Comparison of ENCODE assay signal across 8 mouse cellular contexts in the genomic region with DNA sequence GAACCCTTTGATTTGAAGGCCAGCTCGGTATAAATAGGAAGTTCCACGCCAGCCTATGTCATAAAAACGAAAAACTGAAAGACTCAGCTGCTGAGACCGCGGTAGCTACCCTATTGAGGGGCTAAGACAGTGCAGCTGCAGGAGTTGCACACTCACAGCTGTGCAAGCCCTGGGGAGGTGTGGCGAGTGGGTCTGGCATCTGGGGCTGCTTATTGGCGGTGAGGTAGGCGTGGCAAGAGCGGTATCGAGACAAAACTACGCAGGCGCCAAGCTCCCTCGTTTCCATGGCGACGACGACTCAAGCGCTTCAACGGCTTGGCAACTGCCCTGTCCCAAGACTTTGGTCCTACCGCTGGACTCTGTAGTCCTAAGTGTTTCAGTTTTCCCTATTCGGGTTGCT. TPM values are rescaled to one million over a fixed set of nuclear protein-coding genes. Genes with fewer than 3 reads are reported as not detected.
DNase-seq lines count a peak whose midpoint lies in the region; ATAC-seq lines count a peak whose summit lies in the region.

A gene (plus strand): TSS at position 273 of the 400 bp plus-strand sequence.

- H3K27me3 ChIP-seq in embryonic facial prominence, embryonic 13.5 days: 0 out of 2 replicates have a peak, but pooled peaks cover 7% of the 10 kb centered on the region
- H3K27me3 ChIP-seq in limb, embryonic 10.5 days (ENCODE audit: low read depth, poor library complexity, severe bottlenecking): peaks cover 32% of the 10 kb centered on the region
- H3K27me3 ChIP-seq in midbrain, embryonic 11.5 days (ENCODE audit: control insufficient read depth, insufficient read depth, low read length): peaks cover 19% of the 10 kb centered on the region

- H3K9me3 ChIP-seq in embryonic facial prominence, embryonic 13.5 days: no peaks in the 10 kb centered on the region
- H3K9me3 ChIP-seq in limb, embryonic 10.5 days (replicated peaks): no peaks in the 10 kb centered on the region
- no peaks in the 10 kb centered on the region for H3K9me3 ChIP-seq in midbrain, embryonic 11.5 days (ENCODE audit: control insufficient read depth, low read length)

- peak within 1 kb of the TSS; percentile 26 for H3K4me3 ChIP-seq in embryonic facial prominence, embryonic 13.5 days
- peak within 1 kb of the TSS; percentile 39 for H3K4me3 ChIP-seq in limb, embryonic 10.5 days
- peak within 1 kb of the TSS; percentile 15; the same call in 1 of the 2 replicates for H3K4me3 ChIP-seq in midbrain, embryonic 11.5 days (ENCODE audit: low read depth, low read length)

- H3K4me2 ChIP-seq in embryonic facial prominence, embryonic 13.5 days: peak within 1 kb of the TSS; percentile 56
- peak within 1 kb of the TSS; percentile 40 for H3K4me2 ChIP-seq in midbrain, embryonic 11.5 days

- peak; percentile 66 for ATAC-seq in embryonic facial prominence, embryonic 13.5 days (ENCODE audit: insufficient number of reproducible peaks, insufficient read depth, low FRiP score, low TSS enrichment, low read depth)
- peak; percentile 74 for ATAC-seq in midbrain, embryonic 11.5 days (ENCODE audit: low FRiP score)

- H3K27ac ChIP-seq in embryonic facial prominence, embryonic 13.5 days: peak within 1 kb of the TSS; percentile 69
- peak within 1 kb of the TSS; percentile 54; the same call in 1 of the 2 replicates for H3K27ac ChIP-seq in limb, embryonic 10.5 days
- H3K27ac ChIP-seq in midbrain, embryonic 11.5 days (ENCODE audit: low read depth, low read length): no peak within 1 kb of the TSS; the same call in 1 of the 2 replicates

- peaks cover 21% of the 10 kb centered on the region for H3K36me3 ChIP-seq in embryonic facial prominence, embryonic 13.5 days
- H3K36me3 ChIP-seq in limb, embryonic 10.5 days: peaks cover 24% of the 10 kb centered on the region
- H3K36me3 ChIP-seq in midbrain, embryonic 11.5 days (ENCODE audit: control insufficient read depth, insufficient read depth, low read length): peaks cover 9% of the 10 kb centered on the region

- peaks cover 53% of the 10 kb centered on the region for H3K4me1 ChIP-seq in embryonic facial prominence, embryonic 13.5 days
- H3K4me1 ChIP-seq in limb, embryonic 10.5 days: peaks cover 69% of the 10 kb centered on the region
- peaks cover 30% of the 10 kb centered on the region for H3K4me1 ChIP-seq in midbrain, embryonic 11.5 days (ENCODE audit: control insufficient read depth, insufficient read depth, low read length)

- H3K9ac ChIP-seq in embryonic facial prominence, embryonic 13.5 days: peak within 1 kb of the TSS; percentile 54
- H3K9ac ChIP-seq in midbrain, embryonic 11.5 days (ENCODE audit: low read length): 0 out of 2 replicates have a peak within 1 kb of the TSS, but pooled peaks have one; percentile 5

- 3% methylated on average over 20 of the region's 20 CpGs for WGBS in embryonic facial prominence, embryonic 13.5 days
- 5% methylated on average over 20 of the region's 20 CpGs for WGBS in limb, embryonic 10.5 days
- WGBS in midbrain, embryonic 11.5 days: 4% methylated on average over 20 of the region's 20 CpGs

- DNase-seq in cerebellum, adult 9-10 months: peak; percentile 51
- no peak for DNase-seq in cerebellum, adult 9-11 months
- DNase-seq in heart, adult 18-20 months: peak; percentile 89 to 93
- DNase-seq in kidney, adult 11 months: peak; percentile 97
- peak; percentile 95 for DNase-seq in limb, embryonic 10.5 days (ENCODE audit: low spot score)
- DNase-seq in midbrain, embryonic 11.5 days (ENCODE audit: low spot score, missing footprints): peak; percentile 98
- peak; percentile 85 for DNase-seq in skeletal muscle tissue, adult 2 months (ENCODE audit: low read depth, low spot score)

RNA-seq across cellular contexts. Expression of the gene that starts here (rescaled TPM):
- polyA plus RNA-seq in embryonic facial prominence, embryonic 13.5 days (2015; fragmentation: Nextera tagmentation; extraction: Ambion mirVana): 2.1 and 2.2 TPM in 2 replicates
- total RNA-seq in heart, adult 18-20 months (2021): under 1 TPM in 1 of 2 experiments, not detected in 1; 0.62 TPM
- polyA plus RNA-seq in limb, embryonic 10.5 days (2016; fragmentation: Nextera tagmentation; extraction: Ambion mirVana): 0.25 and 0.33 TPM in 2 replicates
- polyA plus RNA-seq in midbrain, embryonic 11.5 days (2014; fragmentation: Nextera tagmentation; extraction: Ambion mirVana): 0.33 and 0.49 TPM in 2 replicates

Comparison
In these comparisons a context has a peak if more than half of its experiments do, and no peak if none do; other contexts are left out.
1. Peak in DNase-seq in heart, adult 18-20 months; RNA of the gene not detected or under 1 TPM.
2. Peak in DNase-seq, H3K4me3 ChIP-seq and H3K27ac ChIP-seq in limb, embryonic 10.5 days; RNA of the gene not detected or under 1 TPM.
3. Peak in DNase-seq, ATAC-seq, H3K4me3 ChIP-seq, H3K9ac ChIP-seq and H3K4me2 ChIP-seq in midbrain, embryonic 11.5 days; RNA of the gene not detected or under 1 TPM.